ENCODE assay signal across 32 mouse cellular contexts in genomic region chr17:7383167-7384143, GRCm38 (mm10). TPM values are rescaled to one million over a fixed set of nuclear protein-coding genes. Genes with fewer than 3 reads are reported as not detected.
"Had no signal": no experiment of that assay in that cellular context is flagged by ENCODE, and none has a peak within 500 bp of the region (broad histone marks: within the 10 kb centered on the region; RNA-seq: fewer than 3 reads in every experiment).

No protein-coding gene starts in this region.

RNA-seq across cellular contexts. Expression of gene Unc93a2, which starts 1.8 kb away (rescaled TPM):
- total RNA-seq: gastrocnemius, postnatal 10 days; heart, adult 18-20 months; heart, adult 8-10 months; heart, postnatal 10 days; heart, postnatal 25 days; heart, postnatal 4 days; layer of hippocampus, adult 2 months; layer of hippocampus, postnatal 25 days; left cerebral cortex, adult 2 months; left cerebral cortex, postnatal 14 days; left cerebral cortex, postnatal 36 days had no signal
- polyA plus RNA-seq: forebrain, embryonic 16.5 days; heart, embryonic 10.5 days; heart, embryonic 12.5 days; heart, embryonic 14.5 days; heart, embryonic 16.5 days; hindbrain, embryonic 10.5 days; hindbrain, embryonic 12.5 days; hindbrain, embryonic 14.5 days; hindbrain, embryonic 16.5 days; kidney, embryonic 16.5 days; limb, embryonic 11.5 days; limb, embryonic 13.5 days; liver, embryonic 11.5 days had no signal

RNA-seq across cellular contexts. Expression of gene Gm49630, which starts 11.7 kb away (rescaled TPM):
- total RNA-seq: gastrocnemius, adult 2 months; gastrocnemius, postnatal 10 days; gastrocnemius, postnatal 25 days; gastrocnemius, postnatal 4 days; heart, adult 18-20 months; heart, adult 8-10 months; heart, postnatal 10 days; heart, postnatal 25 days; heart, postnatal 4 days; layer of hippocampus, adult 2 months; layer of hippocampus, postnatal 10 days; layer of hippocampus, postnatal 25 days; left cerebral cortex, adult 2 months; left cerebral cortex, postnatal 14 days; left cerebral cortex, postnatal 36 days had no signal
- polyA plus RNA-seq: forebrain, embryonic 16.5 days; frontal cortex, adult 2 months; heart, embryonic 10.5 days; heart, embryonic 12.5 days; heart, embryonic 14.5 days; heart, embryonic 16.5 days; hindbrain, embryonic 10.5 days; hindbrain, embryonic 12.5 days; hindbrain, embryonic 14.5 days; hindbrain, embryonic 16.5 days; inflammation-experienced regulatory T-cells, adult 6 months; kidney, adult 2 months; kidney, embryonic 16.5 days; limb, embryonic 11.5 days; limb, embryonic 13.5 days; limb, embryonic 15.5 days; liver, embryonic 11.5 days had no signal

RNA-seq across cellular contexts. Expression of gene Ttll2, which starts 31.0 kb away (rescaled TPM):
- total RNA-seq: gastrocnemius, postnatal 10 days; gastrocnemius, postnatal 25 days; gastrocnemius, postnatal 4 days; heart, adult 18-20 months; heart, adult 8-10 months; heart, postnatal 10 days; heart, postnatal 25 days; heart, postnatal 4 days; layer of hippocampus, adult 2 months; layer of hippocampus, postnatal 10 days; layer of hippocampus, postnatal 25 days; left cerebral cortex, adult 2 months; left cerebral cortex, postnatal 14 days; left cerebral cortex, postnatal 36 days had no signal
- polyA plus RNA-seq: forebrain, embryonic 16.5 days; frontal cortex, adult 2 months; heart, embryonic 10.5 days; heart, embryonic 12.5 days; heart, embryonic 14.5 days; heart, embryonic 16.5 days; hindbrain, embryonic 10.5 days; hindbrain, embryonic 12.5 days; hindbrain, embryonic 14.5 days; hindbrain, embryonic 16.5 days; inflammation-experienced regulatory T-cells, adult 6 months; kidney, adult 2 months; kidney, embryonic 16.5 days; limb, embryonic 11.5 days; limb, embryonic 13.5 days; limb, embryonic 15.5 days; liver, embryonic 11.5 days had no signal

RNA-seq across cellular contexts. Expression of gene Tcp10a, which starts 59.0 kb away (rescaled TPM):
- total RNA-seq: gastrocnemius, adult 2 months; gastrocnemius, postnatal 10 days; gastrocnemius, postnatal 25 days; gastrocnemius, postnatal 4 days; heart, adult 18-20 months; heart, adult 8-10 months; heart, postnatal 10 days; heart, postnatal 25 days; heart, postnatal 4 days had no signal
- polyA plus RNA-seq: forebrain, embryonic 16.5 days; heart, embryonic 12.5 days; heart, embryonic 16.5 days; hindbrain, embryonic 10.5 days; hindbrain, embryonic 12.5 days; hindbrain, embryonic 14.5 days; inflammation-experienced regulatory T-cells, adult 6 months; kidney, adult 2 months; kidney, embryonic 16.5 days; limb, embryonic 11.5 days; limb, embryonic 13.5 days; limb, embryonic 15.5 days; liver, embryonic 11.5 days had no signal
